In the genomic region with DNA sequence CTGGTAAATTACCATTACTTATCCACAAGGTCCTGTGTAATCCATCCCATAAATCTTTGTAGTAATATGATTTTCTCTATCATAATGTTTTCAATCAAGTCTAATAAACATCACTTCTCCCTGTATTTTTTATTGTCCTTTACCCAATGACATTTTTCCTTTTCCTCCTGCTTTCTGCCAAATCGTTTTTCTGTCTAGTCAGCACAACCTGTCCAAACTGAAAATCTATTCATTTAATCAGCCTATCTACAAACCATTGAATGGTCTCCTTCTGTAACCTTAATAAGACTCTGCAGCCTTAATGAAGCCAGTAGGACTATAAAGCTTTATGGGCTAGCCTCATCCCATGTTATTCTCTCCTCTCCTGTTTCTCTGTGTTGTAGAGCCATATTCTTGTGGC, we compare ENCODE assay signal across 25 mouse cellular contexts.
"Had no signal": no experiment of that assay in that cellular context is flagged by ENCODE, and none has a peak within 500 bp of the region (broad histone marks: within the 10 kb centered on the region; RNA-seq: fewer than 3 reads in every experiment).

No protein-coding gene starts in this region.

- H3K4me3 ChIP-seq: embryonic facial prominence, embryonic 10.5 days; embryonic facial prominence, embryonic 12.5 days; embryonic facial prominence, embryonic 13.5 days; embryonic facial prominence, embryonic 15.5 days; erythroblast, embryonic 14.5 days; forebrain, embryonic 10.5 days; forebrain, embryonic 12.5 days; forebrain, embryonic 13.5 days; gastrocnemius, adult 2 months; heart, adult 2 months; heart, embryonic 10.5 days had no signal

- H3K36me3 ChIP-seq: embryonic facial prominence, embryonic 10.5 days; embryonic facial prominence, embryonic 12.5 days; embryonic facial prominence, embryonic 13.5 days; embryonic facial prominence, embryonic 15.5 days; forebrain, embryonic 10.5 days; forebrain, embryonic 12.5 days; heart, embryonic 10.5 days had no signal

- DNase-seq: cerebellum, adult 8-10 months; cerebellum, adult 9-10 months; cerebellum, adult 9-11 months; cerebellum, postnatal 10 days; cerebellum, postnatal 14 days; cerebellum, postnatal 25 days; cerebellum, postnatal 36 days; embryo, embryonic 11 days; gastrocnemius, adult 2 months; gastrocnemius, postnatal 14 days; gastrocnemius, postnatal 25 days; gastrocnemius, postnatal 36 days; heart, adult 11 months; heart, adult 18-20 months; heart, adult 2 months had no signal

- H3K27me3 ChIP-seq: embryonic facial prominence, embryonic 12.5 days; embryonic facial prominence, embryonic 13.5 days; embryonic facial prominence, embryonic 15.5 days; forebrain, embryonic 12.5 days; forebrain, embryonic 13.5 days had no signal

- H3K4me2 ChIP-seq: embryonic facial prominence, embryonic 12.5 days; embryonic facial prominence, embryonic 13.5 days; embryonic facial prominence, embryonic 15.5 days; forebrain, embryonic 12.5 days; forebrain, embryonic 13.5 days; heart, embryonic 11.5 days had no signal

- H3K4me1 ChIP-seq: embryonic facial prominence, embryonic 10.5 days; embryonic facial prominence, embryonic 12.5 days; embryonic facial prominence, embryonic 13.5 days; embryonic facial prominence, embryonic 15.5 days; forebrain, embryonic 10.5 days; forebrain, embryonic 12.5 days; heart, embryonic 10.5 days had no signal

- H3K27ac ChIP-seq: embryonic facial prominence, embryonic 10.5 days; embryonic facial prominence, embryonic 12.5 days; embryonic facial prominence, embryonic 13.5 days; embryonic facial prominence, embryonic 15.5 days; forebrain, embryonic 10.5 days; forebrain, embryonic 12.5 days; forebrain, embryonic 13.5 days; gastrocnemius, adult 2 months; heart, adult 2 months; heart, embryonic 10.5 days had no signal

- H3K9me3 ChIP-seq: embryonic facial prominence, embryonic 10.5 days; embryonic facial prominence, embryonic 12.5 days; embryonic facial prominence, embryonic 13.5 days; embryonic facial prominence, embryonic 15.5 days; forebrain, embryonic 10.5 days; forebrain, embryonic 12.5 days; forebrain, embryonic 13.5 days; heart, embryonic 10.5 days had no signal

- H3K9ac ChIP-seq: embryonic facial prominence, embryonic 12.5 days; embryonic facial prominence, embryonic 13.5 days; embryonic facial prominence, embryonic 15.5 days; forebrain, embryonic 12.5 days; forebrain, embryonic 13.5 days had no signal
